Mouse (Mus musculus) hindbrain, embryonic 13.5 days (tissue): ENCODE data around the gene Slc28a1. TPM values are rescaled to one million over a fixed set of nuclear protein-coding genes. Genes with fewer than 3 reads are reported as not detected.
"Not testable (repeated sequence)": the region's sequence is repeated elsewhere in the genome, so short reads cannot be mapped to it uniquely, and the experiment has no call there.

Source experiments
- ATAC-seq: fragments of 200-750 bp; cut with Nextera tagmentation; 2 replicates; pipeline ENCODE4 v1.8.0; 2017; ENCODE audit warnings: moderate TSS enrichment; ENCODE audit not compliant: low FRiP score
- H3K27ac ChIP-seq: fragments of 300-500 bp; sonication (generic); 2 replicates; pipeline ENCODE4 v1.5.1; 2015; ENCODE audit warnings: inconsistent platforms, mild to moderate bottlenecking, moderate library complexity
- H3K27me3 ChIP-seq: fragments of 300-500 bp; sonication (generic); 2 replicates; pipeline ENCODE4 v1.6.1; 2015; ENCODE audit warnings: mild to moderate bottlenecking, inconsistent platforms
- H3K36me3 ChIP-seq: fragments of 300-500 bp; sonication (generic); 2 replicates; pipeline ENCODE4 v1.6.1; 2015; ENCODE audit warnings: mild to moderate bottlenecking, inconsistent platforms
- H3K4me1 ChIP-seq: fragments of 300-500 bp; sonication (generic); replicated peaks from 2 replicates; pipeline ENCODE4 v1.6.1; 2015; ENCODE audit warnings: inconsistent platforms
- H3K4me2 ChIP-seq: fragments of 300-500 bp; sonication (generic); 2 replicates; pipeline ENCODE4 v1.6.1; 2015; ENCODE audit warnings: inconsistent platforms, mild to moderate bottlenecking, moderate library complexity
- H3K4me3 ChIP-seq: fragments of 300-500 bp; sonication (generic); 2 replicates; pipeline ENCODE4 v1.5.1; 2015; ENCODE audit warnings: mild to moderate bottlenecking, inconsistent platforms
- H3K9ac ChIP-seq: fragments of 300-500 bp; sonication (generic); 2 replicates; pipeline ENCODE4 v1.6.1; 2015; ENCODE audit warnings: mild to moderate bottlenecking, inconsistent platforms
- H3K9me3 ChIP-seq: fragments of 300-500 bp; sonication (generic); 2 replicates; pipeline ENCODE4 v1.6.1; 2016; ENCODE audit warnings: inconsistent platforms
- WGBS: fragments of 180-500 bp; shearing (Covaris S2); methylation state at CpG from one replicate; pipeline ENCODE4 v1.1.7; 2015; 5-methylcytosine and 5-hydroxymethylcytosine counted together
- polyA plus RNA-seq: library from polyadenylated mRNA; unstranded; fragments of >200 nt; fragmentation: Nextera tagmentation; extraction: Ambion mirVana; gene quantifications from 2 replicates; pipeline ENCODE4 v1.2.1, GENCODE M21; 2015

Gene Slc28a1
- polyA plus RNA-seq, 1 experiment from 2014 or later, result not detected

GRCm38 (mm10) chr7:81182492-81183175 is 68.0 kb downstream of the Slc28a1 start:
- no peak overlapping the region for H3K4me2 ChIP-seq
- no peak overlapping the region for H3K9ac ChIP-seq
- no peaks in the 10 kb centered on the region for H3K4me1 ChIP-seq
- H3K9me3 ChIP-seq, result no peaks in the 10 kb centered on the region
- H3K4me3 ChIP-seq, result no peak overlapping the region
- no peak overlapping the region for H3K27ac ChIP-seq
- H3K27me3 ChIP-seq, result no peaks in the 10 kb centered on the region
- no peak for ATAC-seq
- WGBS, result 89% methylated on average over 10 of the region's 10 CpGs
- H3K36me3 ChIP-seq, result no peaks in the 10 kb centered on the region

DNA sequence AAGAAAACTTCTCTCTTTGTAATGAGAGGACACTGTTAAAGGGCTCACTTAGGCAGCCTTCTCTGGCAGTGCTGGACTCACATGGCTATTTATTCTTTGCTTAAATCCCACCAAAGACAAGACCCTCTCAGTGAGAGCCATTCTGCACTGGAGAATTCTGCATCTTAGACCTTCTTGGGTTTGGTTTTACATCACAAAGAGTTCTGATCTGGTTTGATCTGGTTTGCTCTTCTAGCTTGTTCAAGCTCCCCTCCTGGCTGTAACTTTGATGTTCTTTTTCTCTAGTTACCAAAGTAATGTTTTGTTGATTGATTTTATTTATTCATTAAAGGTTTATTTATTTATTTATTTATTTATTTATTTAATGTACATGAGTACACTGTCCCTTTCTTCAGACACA is 68.6 kb downstream of the Slc28a1 start:
- Histone ChIP-seq H3K4me3 (no peak overlapping the region), H3K4me2 (no peak overlapping the region), H3K27me3 (no peaks in the 10 kb centered on the region), H3K36me3 (no peaks in the 10 kb centered on the region), H3K9ac (no peak overlapping the region), H3K27ac (no peak overlapping the region), H3K4me1 (no peaks in the 10 kb centered on the region), H3K9me3 (no peaks in the 10 kb centered on the region)
- ATAC-seq, result no peak

GRCm38 (mm10) chr7:81184136-81184535 is 69.5 kb downstream of the Slc28a1 start:
- Histone ChIP-seq H3K4me3 (no peak overlapping the region), H3K9ac (no peak overlapping the region), H3K4me2 (no peak overlapping the region), H3K27ac (no peak overlapping the region), H3K27me3 (no peaks in the 10 kb centered on the region), H3K36me3 (no peaks in the 10 kb centered on the region), H3K9me3 (no peaks in the 10 kb centered on the region), H3K4me1 (no peaks in the 10 kb centered on the region)
- no peak for ATAC-seq
- WGBS, result 84% methylated on average over 2 of the region's 2 CpGs

GRCm38 (mm10) chr7:81184651-81185050 is 70.1 kb downstream of the Slc28a1 start:
- Histone ChIP-seq H3K9ac (no peak overlapping the region), H3K4me1 (no peaks in the 10 kb centered on the region), H3K4me3 (no peak overlapping the region), H3K4me2 (no peak overlapping the region), H3K27ac (no peak overlapping the region), H3K36me3 (no peaks in the 10 kb centered on the region), H3K9me3 (no peaks in the 10 kb centered on the region), H3K27me3 (no peaks in the 10 kb centered on the region)
- WGBS, result 76% methylated on average over 1 of the region's 1 CpGs
- ATAC-seq, result no peak

DNA sequence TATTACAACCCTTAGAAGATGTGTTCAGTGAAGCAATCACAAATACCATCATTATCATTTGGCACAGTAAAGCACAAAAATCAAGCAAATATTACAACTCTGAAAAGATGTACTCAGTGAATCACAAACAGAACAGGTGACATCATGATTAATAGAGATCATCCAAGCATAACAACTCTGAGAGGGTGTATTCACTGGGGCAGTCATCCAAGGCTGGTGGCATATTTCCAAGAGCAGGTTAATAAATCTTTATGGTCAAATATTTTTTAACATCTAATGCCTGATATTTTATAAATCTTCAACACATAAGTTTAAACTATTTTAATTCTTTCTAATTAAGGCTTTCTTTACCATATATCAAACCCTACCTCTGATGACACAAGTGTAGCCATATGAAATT is 71.4 kb downstream of the Slc28a1 start:
- not testable (repeated sequence) for H3K9ac ChIP-seq, H3K9me3 ChIP-seq, ATAC-seq, H3K4me2 ChIP-seq, H3K27me3 ChIP-seq, H3K4me1 ChIP-seq, H3K27ac ChIP-seq, H3K4me3 ChIP-seq, H3K36me3 ChIP-seq

GRCm38 (mm10) chr7:81189180-81189579 is 74.6 kb downstream of the Slc28a1 start:
- H3K36me3 ChIP-seq, result no peaks in the 10 kb centered on the region
- no peaks in the 10 kb centered on the region for H3K27me3 ChIP-seq
- H3K4me2 ChIP-seq, result no peak overlapping the region
- H3K9me3 ChIP-seq, result no peaks in the 10 kb centered on the region
- ATAC-seq, result no peak
- no peaks in the 10 kb centered on the region for H3K4me1 ChIP-seq
- no peak overlapping the region for H3K27ac ChIP-seq
- H3K4me3 ChIP-seq, result no peak overlapping the region
- WGBS, result 83% methylated on average over 9 of the region's 9 CpGs
- H3K9ac ChIP-seq, result no peak overlapping the region

- peaks cover 12% of the 10 kb centered on the region for H3K4me1 ChIP-seq
- no peaks in the 10 kb centered on the region for H3K9me3 ChIP-seq
- ATAC-seq, result no peak
- H3K27me3 ChIP-seq, result no peaks in the 10 kb centered on the region
- WGBS, result 64% methylated on average over 4 of the region's 4 CpGs
- no peak overlapping the region for H3K4me3 ChIP-seq
- H3K36me3 ChIP-seq, result no peaks in the 10 kb centered on the region
- H3K27ac ChIP-seq, result no peak overlapping the region
- no peak overlapping the region for H3K9ac ChIP-seq
- H3K4me2 ChIP-seq, result no peak overlapping the region
Observed at GRCm38 (mm10) chr7:81195509-81195908, 80.9 kb downstream of the Slc28a1 start.

- 67% methylated on average over 3 of the region's 3 CpGs for WGBS
- Histone ChIP-seq H3K4me3 (no peak overlapping the region), H3K4me2 (no peak overlapping the region), H3K27ac (no peak overlapping the region), H3K4me1 (peaks cover 12% of the 10 kb centered on the region), H3K9me3 (no peaks in the 10 kb centered on the region), H3K27me3 (no peaks in the 10 kb centered on the region), H3K36me3 (no peaks in the 10 kb centered on the region), H3K9ac (no peak overlapping the region)
- ATAC-seq, result no peak
Observed at GRCm38 (mm10) chr7:81196796-81197195, 82.2 kb downstream of the Slc28a1 start.

- H3K9me3 ChIP-seq, result no peaks in the 10 kb centered on the region
- no peak overlapping the region for H3K27ac ChIP-seq
- ATAC-seq, result no peak
- no peak overlapping the region for H3K4me2 ChIP-seq
- no peaks in the 10 kb centered on the region for H3K27me3 ChIP-seq
- 35% methylated on average over 4 of the region's 4 CpGs for WGBS
- H3K9ac ChIP-seq, result no peak overlapping the region
- H3K4me1 ChIP-seq, result peaks cover 12% of the 10 kb centered on the region
- H3K4me3 ChIP-seq, result no peak overlapping the region
- H3K36me3 ChIP-seq, result no peaks in the 10 kb centered on the region
Observed at GRCm38 (mm10) chr7:81198538-81198937, 83.9 kb downstream of the Slc28a1 start.

- H3K4me1 ChIP-seq, result peaks cover 12% of the 10 kb centered on the region
- H3K27me3 ChIP-seq, result no peaks in the 10 kb centered on the region
- H3K36me3 ChIP-seq, result no peaks in the 10 kb centered on the region
- H3K9ac ChIP-seq, result no peak overlapping the region
- no peak for ATAC-seq
- H3K4me2 ChIP-seq, result no peak overlapping the region
- no peaks in the 10 kb centered on the region for H3K9me3 ChIP-seq
- no peak overlapping the region for H3K27ac ChIP-seq
- WGBS, result 69% methylated on average over 5 of the region's 5 CpGs
- H3K4me3 ChIP-seq, result no peak overlapping the region
Observed at GRCm38 (mm10) chr7:81199109-81199508, 84.5 kb downstream of the Slc28a1 start.

- H3K4me3 ChIP-seq, result no peak overlapping the region
- no peaks in the 10 kb centered on the region for H3K9me3 ChIP-seq
- WGBS, result 57% methylated on average over 4 of the region's 4 CpGs
- no peak overlapping the region for H3K27ac ChIP-seq
- H3K4me2 ChIP-seq, result no peak overlapping the region
- H3K36me3 ChIP-seq, result no peaks in the 10 kb centered on the region
- peaks cover 12% of the 10 kb centered on the region for H3K4me1 ChIP-seq
- no peak overlapping the region for H3K9ac ChIP-seq
- no peaks in the 10 kb centered on the region for H3K27me3 ChIP-seq
- no peak for ATAC-seq
Observed at GRCm38 (mm10) chr7:81199757-81200156, 85.2 kb downstream of the Slc28a1 start.

DNA sequence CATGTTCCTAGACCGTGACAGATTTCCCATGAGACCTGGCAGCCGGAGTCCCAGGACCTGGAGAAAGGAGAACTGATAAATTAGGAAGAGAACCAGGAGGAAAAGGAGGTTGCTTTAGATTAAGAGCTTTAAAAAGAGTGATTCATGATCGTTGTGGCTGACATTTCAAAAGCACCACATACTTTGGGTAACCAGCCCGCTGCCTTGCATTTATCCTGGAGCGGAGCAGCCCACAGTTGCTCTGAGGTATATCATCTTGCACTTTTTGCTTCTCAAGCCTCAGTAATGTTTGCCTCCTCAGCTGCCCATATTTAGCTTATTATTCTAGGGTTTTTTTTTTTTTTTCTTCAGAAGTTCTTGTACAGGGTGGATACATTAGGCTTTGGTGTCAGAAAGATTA is 87.8 kb downstream of the Slc28a1 start:
- Histone ChIP-seq H3K27ac (no peak overlapping the region), H3K36me3 (no peaks in the 10 kb centered on the region), H3K27me3 (no peaks in the 10 kb centered on the region), H3K4me3 (no peak overlapping the region), H3K4me1 (peaks cover 12% of the 10 kb centered on the region), H3K9me3 (no peaks in the 10 kb centered on the region), H3K4me2 (no peak overlapping the region), H3K9ac (no peak overlapping the region)
- ATAC-seq, result no peak
- WGBS, result 53% methylated on average over 5 of the region's 5 CpGs

- H3K36me3 ChIP-seq, H3K4me3 ChIP-seq, H3K27me3 ChIP-seq, H3K27ac ChIP-seq, H3K4me2 ChIP-seq, H3K4me1 ChIP-seq, ATAC-seq, H3K9ac ChIP-seq, H3K9me3 ChIP-seq: not testable (repeated sequence)
- whole genome bisulfite sequencing, result 88% methylated on average over 10 of the region's 10 CpGs
Observed at GRCm38 (mm10) chr7:81203576-81203975, 89.0 kb downstream of the Slc28a1 start.
